Mouse (Mus musculus) E14TG2a.4 (cell line): ENCODE measurements at regions not wholly inside any gene's neighbourhood (a gene's known extent, or its start where the extent isn't known, plus 50 kb on each side); places are given as distances from the start of the nearest gene placed in this dataset.

Experiments
- H3K27me3 ChIP-seq: 2 replicates; pipeline ENCODE4 v1.6.1; 2014; ENCODE audit warnings: low read length, control low read depth; ENCODE audit not compliant: insufficient read depth
- H3K36me3 ChIP-seq: 2 replicates; pipeline ENCODE4 v1.6.1; 2014; ENCODE audit warnings: low read length, control low read depth; ENCODE audit not compliant: insufficient read depth
- H3K4me1 ChIP-seq: replicated peaks from 2 replicates; pipeline ENCODE4 v1.6.1; 2014; ENCODE audit warnings: low read depth, low read length, control low read depth
- H3K4me3 ChIP-seq: replicated peaks from 2 replicates; pipeline ENCODE4 v1.5.1; 2014; ENCODE audit warnings: mild to moderate bottlenecking, low read length
- H3K9me3 ChIP-seq: 2 replicates; pipeline ENCODE4 v1.6.1; 2014; ENCODE audit warnings: low read length, control low read depth
- CTCF ChIP-seq: conservative IDR thresholded peaks from 2 replicates; pipeline ENCODE4 v1.5.1; 2014; ENCODE audit warnings: low read length
- NANOG ChIP-seq: IDR thresholded peaks from 2 replicates; pipeline ENCODE4 v1.6.1; 2014; ENCODE audit warnings: borderline replicate concordance, low read length, mixed read lengths
- POU5F1 ChIP-seq: IDR thresholded peaks from 2 replicates; pipeline ENCODE4 v1.6.1; 2014; ENCODE audit warnings: low read length, borderline replicate concordance

DNA sequence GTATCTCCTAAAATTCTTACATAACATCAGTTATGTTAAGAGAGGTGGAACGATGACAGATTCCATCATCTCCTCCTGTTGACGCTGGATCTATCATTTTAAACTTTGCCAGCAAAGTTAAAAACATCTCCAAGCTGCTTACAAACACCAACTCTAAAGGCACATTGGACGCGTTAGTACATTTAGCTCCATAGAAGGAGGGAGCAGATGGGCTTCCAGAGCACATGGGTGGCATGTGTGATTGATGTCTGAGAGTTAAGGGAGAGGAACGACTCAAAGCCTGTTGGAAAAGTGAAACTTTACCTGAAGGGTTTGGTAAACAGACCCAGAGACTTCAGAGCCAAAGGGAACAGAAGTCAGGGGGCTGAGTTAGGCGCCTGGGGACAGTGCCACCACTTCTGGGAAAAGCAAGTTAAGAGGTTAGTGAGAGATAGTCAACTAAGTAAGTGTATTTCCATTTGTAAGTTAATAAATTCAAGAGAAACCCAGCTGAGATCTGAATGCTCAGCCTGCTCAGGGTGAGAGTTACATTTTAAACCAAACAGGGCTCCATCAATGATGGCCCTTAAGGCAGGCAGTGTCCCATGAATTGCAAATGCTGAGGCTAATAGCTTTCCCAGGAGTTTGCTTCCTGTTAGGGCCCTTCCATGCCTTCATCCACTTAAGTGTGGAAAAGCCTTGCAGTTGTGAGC lies 430.3 kb upstream of the Adamts16 start:
- Histone ChIP-seq H3K27me3 (no peaks in the 10 kb centered on the region), H3K9me3 (no peaks in the 10 kb centered on the region), H3K36me3 (no peaks in the 10 kb centered on the region), H3K4me3 (no peak overlapping the region), H3K4me1 (no peaks in the 10 kb centered on the region)
- TF ChIP-seq NANOG = no peak
- no peak for TF ChIP-seq CTCF
- TF ChIP-seq POU5F1 = no peak

DNA sequence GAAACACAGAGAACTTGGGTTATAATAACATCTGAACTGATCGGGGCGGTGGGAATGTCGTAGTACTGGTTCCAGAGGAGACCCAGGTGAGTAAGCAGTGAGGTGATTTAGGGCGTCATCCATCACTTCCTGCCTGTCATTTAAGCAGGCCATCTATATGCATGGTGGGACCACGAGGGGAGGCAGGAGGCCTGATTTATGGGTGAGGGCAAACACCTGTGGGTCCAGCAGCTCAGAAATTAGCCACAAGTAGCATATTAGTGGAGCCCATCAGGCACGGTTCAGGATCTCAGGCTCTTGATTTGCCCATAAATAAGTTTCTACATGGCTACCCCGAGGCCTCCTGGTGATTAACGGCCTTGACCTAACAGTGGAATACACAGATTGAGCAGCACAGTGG lies 428.8 kb upstream of the Adamts16 start:
- TF ChIP-seq POU5F1 (no peak), CTCF (no peak), NANOG (no peak)
- H3K4me1 ChIP-seq = no peaks in the 10 kb centered on the region
- H3K9me3 ChIP-seq = no peaks in the 10 kb centered on the region
- H3K27me3 ChIP-seq = no peaks in the 10 kb centered on the region
- no peak overlapping the region for H3K4me3 ChIP-seq
- no peaks in the 10 kb centered on the region for H3K36me3 ChIP-seq

DNA sequence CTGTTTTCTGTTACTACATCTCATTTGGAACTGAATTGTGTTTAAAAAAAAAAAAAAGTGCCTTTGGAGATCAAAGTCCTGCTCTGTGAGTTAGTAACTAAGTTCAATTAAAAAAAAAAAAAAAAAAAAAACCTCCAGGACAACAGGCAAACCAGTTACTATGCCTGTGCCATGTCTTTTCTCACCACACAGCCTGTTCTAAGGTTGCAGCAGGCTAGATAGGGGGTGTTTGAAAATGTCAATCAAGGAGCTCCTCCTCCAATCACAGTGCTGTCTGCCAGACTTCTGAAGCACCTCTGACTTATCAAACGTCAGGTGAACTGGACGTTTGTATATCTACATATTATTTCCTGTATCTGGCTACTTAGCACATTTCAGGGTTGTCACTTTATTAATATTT lies 427.9 kb upstream of the Adamts16 start:
- no peaks in the 10 kb centered on the region for H3K9me3 ChIP-seq
- TF ChIP-seq POU5F1 (no peak), NANOG (no peak), CTCF (no peak)
- no peaks in the 10 kb centered on the region for H3K27me3 ChIP-seq
- no peak overlapping the region for H3K4me3 ChIP-seq
- no peaks in the 10 kb centered on the region for H3K4me1 ChIP-seq
- no peaks in the 10 kb centered on the region for H3K36me3 ChIP-seq

DNA sequence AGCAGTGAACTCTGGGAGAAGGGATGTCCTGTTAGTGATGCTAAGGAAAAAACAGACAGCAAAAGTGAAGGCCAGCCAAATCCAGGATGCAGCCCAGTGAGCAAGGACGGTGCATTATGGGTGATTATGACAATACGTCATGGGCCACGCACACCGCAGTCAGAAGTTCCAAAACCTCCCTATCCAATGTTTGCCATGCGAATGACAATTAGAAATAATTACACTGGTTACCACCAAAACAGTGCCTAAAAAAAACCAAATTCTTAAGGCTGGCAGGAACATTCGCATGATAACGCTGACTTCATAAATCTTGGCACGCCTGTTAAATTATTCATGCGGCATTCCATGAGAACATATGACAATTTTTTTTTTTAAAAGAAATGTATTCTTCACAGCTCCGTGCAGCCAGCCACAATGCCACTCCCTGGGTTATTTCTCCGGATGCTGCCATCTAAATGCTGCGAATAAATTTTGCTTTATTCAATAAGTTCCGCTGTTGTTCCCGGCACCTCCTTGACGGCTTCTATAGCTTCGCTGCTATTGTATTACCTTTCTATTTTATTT lies 421.8 kb upstream of the Adamts16 start:
- H3K4me1 ChIP-seq = no peaks in the 10 kb centered on the region
- TF ChIP-seq CTCF = no peak
- TF ChIP-seq NANOG = no peak
- TF ChIP-seq POU5F1 = no peak

DNA sequence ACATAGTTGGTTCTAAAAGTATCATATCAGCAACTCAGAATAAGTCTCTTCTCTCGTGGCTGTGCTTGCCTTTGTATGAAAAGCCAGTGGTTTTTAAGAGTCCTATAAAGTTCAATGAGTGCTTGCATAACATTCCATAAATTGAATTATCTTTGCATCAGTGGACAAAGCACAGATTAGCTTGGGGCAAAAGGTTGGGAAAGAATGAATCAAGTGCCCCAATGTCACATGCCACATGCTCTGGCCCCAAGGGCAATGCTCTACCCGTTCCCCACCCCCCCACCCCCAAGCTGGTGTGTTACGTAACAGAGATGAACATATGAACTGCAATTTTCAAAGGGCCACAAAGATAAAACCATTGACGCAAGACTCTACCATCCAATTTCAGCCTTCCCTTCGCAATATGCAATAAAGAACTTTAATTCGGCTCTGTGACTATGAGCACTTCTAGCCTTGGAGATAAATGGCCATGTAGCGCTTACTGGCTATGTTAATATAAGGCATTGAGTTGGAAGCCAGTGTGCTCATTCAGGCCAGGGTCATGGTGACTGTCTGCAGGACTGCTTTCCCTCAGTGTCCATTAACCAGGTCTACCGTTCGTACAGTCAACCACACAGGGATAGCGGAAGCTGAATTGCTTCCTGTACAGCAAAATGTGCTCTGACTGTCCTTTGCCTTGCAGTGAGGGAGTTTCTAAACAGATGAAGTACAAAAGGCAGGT lies 421.1 kb upstream of the Adamts16 start:
- TF ChIP-seq NANOG (no peak), CTCF (no peak), POU5F1 (no peak)
- H3K27me3 ChIP-seq = no peaks in the 10 kb centered on the region
- no peaks in the 10 kb centered on the region for H3K4me1 ChIP-seq
- no peak overlapping the region for H3K4me3 ChIP-seq
- H3K36me3 ChIP-seq = no peaks in the 10 kb centered on the region
- H3K9me3 ChIP-seq = no peaks in the 10 kb centered on the region

More for the DNA sequence above, 421.8 kb upstream of the Adamts16 start:
- H3K9me3 ChIP-seq = no peaks in the 10 kb centered on the region
- H3K27me3 ChIP-seq = no peaks in the 10 kb centered on the region
- H3K4me3 ChIP-seq = no peak overlapping the region
- no peaks in the 10 kb centered on the region for H3K36me3 ChIP-seq

DNA sequence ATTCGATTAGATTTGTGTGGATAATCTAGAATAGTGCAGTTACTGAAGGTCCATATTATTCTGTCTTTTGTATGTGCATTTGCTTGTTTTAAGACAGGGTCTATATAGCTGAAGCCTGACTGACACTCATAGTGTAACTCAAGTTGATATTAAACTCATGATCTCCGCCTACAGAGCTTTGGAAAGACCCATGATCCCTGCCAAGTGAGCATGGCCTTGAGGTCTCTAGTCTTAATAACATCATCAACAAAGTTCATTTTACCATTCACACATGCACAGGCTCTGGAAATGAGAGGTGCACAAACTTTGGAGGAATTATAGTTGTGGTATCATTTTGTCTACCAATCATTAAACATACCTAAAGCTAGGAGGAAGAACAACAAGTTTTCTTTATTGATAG lies 412.4 kb upstream of the Adamts16 start:
- H3K4me3 ChIP-seq = no peak overlapping the region
- TF ChIP-seq CTCF (no peak), NANOG (no peak), POU5F1 (no peak)
- H3K4me1 ChIP-seq = no peaks in the 10 kb centered on the region
- H3K27me3 ChIP-seq = no peaks in the 10 kb centered on the region
- no peaks in the 10 kb centered on the region for H3K36me3 ChIP-seq
- no peaks in the 10 kb centered on the region for H3K9me3 ChIP-seq

DNA sequence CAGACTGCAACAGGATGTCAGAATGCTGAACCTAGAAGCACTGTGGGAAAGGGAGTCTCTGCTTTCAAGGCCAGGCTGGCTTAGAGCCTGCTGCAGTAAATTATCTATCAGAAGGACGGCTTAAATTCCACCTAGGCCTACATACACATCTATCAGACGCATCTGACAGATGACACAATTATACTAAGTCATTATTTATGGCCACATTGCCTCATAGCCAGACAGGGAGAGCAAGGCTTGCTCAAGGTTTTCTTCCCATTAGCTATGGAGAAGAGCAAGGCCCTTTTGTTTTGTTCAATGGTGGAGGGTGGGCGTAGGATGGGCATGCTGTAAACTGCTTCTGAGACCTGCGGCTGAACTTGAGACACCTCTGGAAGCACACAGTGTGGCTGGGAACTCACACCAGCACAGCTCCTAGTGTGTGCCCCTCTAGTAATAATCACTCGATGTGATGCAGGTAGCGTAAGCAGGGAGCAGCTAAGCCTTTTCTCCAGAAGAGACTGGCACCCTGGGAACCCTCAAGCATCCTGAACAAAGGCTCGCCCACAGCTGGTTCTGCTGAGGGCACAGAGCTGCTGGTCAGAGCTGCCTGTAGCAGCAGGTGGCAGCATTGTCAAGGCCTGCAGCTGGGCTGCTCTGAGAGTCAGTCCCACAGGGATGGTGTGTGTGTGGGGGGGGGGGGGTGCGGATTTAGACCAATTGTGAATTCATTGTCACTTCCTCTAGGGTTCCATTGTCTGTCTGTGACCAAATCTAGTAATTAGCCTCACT lies 406.8 kb upstream of the Adamts16 start:
- H3K36me3 ChIP-seq = no peaks in the 10 kb centered on the region
- no peaks in the 10 kb centered on the region for H3K4me1 ChIP-seq
- no peak for TF ChIP-seq CTCF
- no peak overlapping the region for H3K4me3 ChIP-seq
- H3K27me3 ChIP-seq = no peaks in the 10 kb centered on the region
- H3K9me3 ChIP-seq = no peaks in the 10 kb centered on the region

DNA sequence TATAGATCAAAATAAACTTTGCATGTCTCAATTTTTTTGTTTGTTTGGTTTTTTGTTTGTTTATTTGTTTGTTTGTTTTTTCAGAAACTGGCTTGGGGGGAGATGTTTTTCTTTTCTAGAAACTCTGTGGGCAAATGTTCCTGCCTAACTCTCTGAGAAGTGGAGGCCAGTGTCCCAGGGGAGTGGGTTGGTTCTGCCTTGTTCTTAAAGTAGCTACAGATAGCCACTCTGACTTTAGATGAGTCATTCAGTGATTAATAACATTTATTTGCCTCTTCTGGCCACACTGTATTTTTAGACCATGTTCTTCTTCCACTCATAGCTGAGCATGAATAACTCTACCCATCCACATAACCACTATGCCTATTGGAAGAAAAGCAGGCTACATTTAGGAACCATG lies 405.6 kb upstream of the Adamts16 start:
- Histone ChIP-seq H3K4me1 (no peaks in the 10 kb centered on the region), H3K9me3 (no peaks in the 10 kb centered on the region), H3K36me3 (no peaks in the 10 kb centered on the region), H3K4me3 (no peak overlapping the region), H3K27me3 (no peaks in the 10 kb centered on the region)
- TF ChIP-seq CTCF = no peak
- no peak for TF ChIP-seq NANOG
- no peak for TF ChIP-seq POU5F1
